Mouse (Mus musculus) thymus, postnatal 0 days (tissue): Measurements from ENCODE around the gene Cpeb3. TPM values are rescaled to one million over a fixed set of nuclear protein-coding genes. Genes with fewer than 3 reads are reported as not detected.
A peak's percentile ranks its signal among the peaks of the same experiment; 100 is the strongest.
"Not testable (repeated sequence)": the region's sequence is repeated elsewhere in the genome, so short reads cannot be mapped to it uniquely, and the experiment has no call there.

Experiments
- DNase-seq: peaks from one replicate; pipeline ENCODE4 v3.0.0-alpha.2; 2015; ENCODE audit warnings: low spot score
- polyA plus RNA-seq: library from polyadenylated mRNA; unstranded; fragments of >200 nt; fragmentation: Nextera tagmentation; extraction: Ambion mirVana; gene quantifications from 2 replicates; pipeline ENCODE4 v1.2.1, GENCODE M21; 2015

Cpeb3 gene
- polyA plus RNA-seq, 1 experiment from 2014 or later: 1.1 TPM

DNA sequence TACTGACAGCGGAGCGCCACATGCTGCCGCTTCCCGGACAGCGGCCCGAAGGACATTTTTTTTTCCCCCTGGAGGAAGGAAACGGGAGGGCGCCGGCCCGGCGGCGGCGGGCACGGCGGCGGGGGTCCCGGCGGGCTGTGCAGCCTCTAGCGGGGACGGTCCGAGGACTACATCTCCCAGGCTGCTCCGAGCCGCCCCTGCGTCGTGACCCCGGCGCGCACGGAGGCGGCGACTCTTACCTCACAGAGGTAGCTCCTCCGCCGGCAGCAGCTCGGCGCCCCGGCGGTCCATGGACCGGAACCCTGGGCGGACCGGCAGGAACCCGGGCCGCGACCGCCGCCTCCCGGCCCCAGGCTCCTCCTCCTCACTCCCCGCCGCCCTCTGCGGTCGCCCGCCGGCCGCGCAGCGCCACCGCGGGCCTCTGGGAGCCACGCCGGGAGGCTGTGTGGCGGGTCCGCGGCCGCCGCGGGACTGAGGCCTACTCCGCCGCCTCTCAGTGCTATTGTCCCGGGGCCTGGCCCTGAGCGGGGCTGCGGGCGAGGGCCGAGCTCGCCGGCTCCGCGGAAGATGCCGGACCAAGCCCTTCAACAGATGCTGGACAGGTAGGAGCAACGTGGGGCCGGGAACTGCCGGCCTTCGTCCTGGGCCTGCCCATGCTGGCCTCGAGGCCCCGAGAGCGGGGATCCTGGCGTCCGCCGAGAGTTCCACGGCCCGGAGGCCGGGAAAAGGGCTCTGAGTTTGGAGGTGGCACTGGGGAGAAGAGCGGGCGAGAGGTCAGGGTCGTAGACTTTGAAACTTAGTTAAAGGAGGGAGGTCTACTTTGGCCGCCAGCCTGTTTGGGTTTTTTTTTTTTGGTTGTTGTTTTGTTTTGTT is 862 bp downstream of the Cpeb3 start, which contains the start of gene March5:
March5 (plus strand) TSS at position 241 of the 873 bp plus-strand sequence.
- peak; percentile 85 for DNase-seq

DNA sequence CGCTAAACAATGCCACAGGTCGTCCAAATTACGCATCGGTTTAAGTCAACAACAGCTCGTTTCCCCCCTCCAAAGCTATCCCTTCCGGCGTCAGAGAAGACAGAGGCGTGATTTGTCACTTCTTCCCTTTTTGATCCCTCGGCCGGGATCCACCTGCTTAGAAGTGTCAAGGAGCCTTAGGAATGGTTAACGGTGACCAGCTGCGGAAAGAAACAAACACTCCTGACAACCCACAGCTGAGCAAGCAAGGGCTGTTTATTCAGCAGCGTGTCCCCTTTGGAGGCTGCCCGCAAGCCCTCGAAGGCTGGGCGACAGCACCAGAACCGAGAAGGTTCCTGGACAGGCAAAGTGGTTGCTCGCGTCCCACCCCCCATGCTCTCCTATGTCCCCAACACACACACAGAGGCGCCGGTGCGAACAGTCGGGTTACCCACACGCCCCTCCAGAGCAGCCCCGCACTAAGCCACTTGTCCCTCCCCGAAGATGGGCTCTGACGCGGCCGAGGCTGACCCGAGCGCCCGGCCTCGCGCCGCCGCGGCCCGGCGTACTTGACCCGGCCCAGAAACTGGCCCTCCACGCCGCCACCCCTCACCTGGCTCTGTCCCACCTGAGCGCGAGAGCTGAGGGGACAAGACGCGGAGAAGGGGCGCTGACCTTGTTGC is 1.6 kb downstream of the Cpeb3 start:
- peak; percentile 29 for DNase-seq

DNA sequence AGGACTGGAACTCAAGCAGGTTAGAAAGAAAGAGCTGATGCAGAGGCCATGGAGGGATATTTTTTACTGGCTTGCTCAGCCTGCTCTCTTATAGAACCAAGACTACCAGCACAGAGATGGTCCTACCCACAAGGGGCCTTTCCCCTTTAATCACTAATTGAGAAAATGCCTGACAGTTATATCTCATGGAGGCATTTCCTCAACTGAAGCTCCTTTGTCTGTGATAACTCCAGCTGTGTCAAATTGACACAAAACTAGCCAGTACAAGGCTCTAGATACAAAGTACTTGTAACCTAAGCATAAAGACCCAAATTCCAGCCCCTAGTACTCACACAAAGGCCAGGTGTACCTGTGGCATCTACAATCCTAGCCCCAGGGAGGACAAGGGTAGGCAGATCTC is 3.2 kb downstream of the Cpeb3 start:
- DNase-seq: not testable (repeated sequence)

DNA sequence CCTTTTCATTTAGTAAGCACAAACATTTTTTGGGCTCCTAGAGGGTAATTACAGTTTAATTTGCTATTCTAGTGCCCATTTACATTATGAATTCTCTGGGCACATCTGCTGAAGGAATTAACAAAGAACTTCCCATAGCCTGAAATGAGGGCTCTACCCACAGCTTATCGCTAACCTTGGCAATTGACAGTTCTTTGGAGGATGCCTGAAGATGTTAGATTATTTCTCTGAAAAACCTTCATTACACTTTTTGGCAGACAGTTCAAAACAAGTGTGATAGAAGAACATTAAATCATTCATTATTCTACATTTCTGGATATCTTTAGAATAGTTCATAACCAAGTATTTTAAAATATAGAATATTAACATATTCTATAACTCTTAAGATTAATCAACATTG is 5.0 kb downstream of the Cpeb3 start:
- DNase-seq: no peak

DNA sequence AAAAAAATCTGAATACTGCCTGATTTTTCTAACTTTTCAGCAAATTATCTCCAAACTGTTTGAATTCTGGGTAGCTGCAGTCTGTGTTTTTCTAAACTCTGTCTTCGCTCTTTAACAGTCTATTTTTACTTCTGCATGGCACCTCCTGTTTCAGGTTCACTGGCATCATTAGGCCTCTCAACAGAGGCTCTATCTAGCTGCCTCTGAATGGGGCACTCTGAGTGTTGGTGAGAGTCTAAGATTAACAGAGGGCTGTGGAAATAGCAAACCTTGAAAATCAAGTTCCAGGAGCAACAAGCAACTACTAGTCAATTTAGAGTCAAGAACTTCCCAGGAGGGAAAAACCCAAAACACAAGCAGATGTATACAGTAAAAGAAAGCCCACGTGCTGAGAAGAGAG is 8.5 kb downstream of the Cpeb3 start:
- DNase-seq: no peak

DNA sequence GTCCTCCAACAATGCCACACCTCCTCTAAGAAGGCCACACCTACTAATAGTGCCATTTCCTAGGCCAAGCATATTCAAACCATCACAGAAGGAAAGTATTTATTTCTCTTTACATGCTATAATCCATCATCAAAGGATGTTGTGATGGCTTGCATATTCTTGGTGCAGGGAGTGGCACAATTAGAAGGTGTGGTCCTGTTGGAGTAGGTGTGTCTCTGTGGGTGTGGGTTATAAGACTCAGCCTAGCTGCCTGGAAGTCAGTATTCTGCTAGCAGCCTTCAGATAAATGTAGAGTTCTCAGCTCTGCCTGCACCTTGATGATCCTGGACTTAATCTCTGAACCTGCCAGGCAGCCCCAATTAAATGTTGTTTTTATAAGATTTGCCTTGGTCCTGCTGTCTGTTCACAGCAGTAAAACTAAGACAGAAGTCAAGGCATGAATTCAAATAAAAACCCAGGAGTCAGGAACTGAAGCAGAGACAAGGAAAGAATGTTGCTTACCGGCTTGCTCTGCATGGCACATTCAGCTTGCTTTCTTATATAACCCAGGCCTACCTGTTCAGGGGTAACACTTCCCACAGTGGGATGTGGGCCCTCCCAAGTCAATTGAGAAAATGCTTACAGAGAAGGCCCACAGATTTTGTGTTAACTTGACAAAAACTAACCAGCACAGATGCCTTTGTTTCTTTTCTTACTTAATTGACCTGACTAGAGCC is 10.1 kb downstream of the Cpeb3 start:
- DNase-seq: no peak

DNA sequence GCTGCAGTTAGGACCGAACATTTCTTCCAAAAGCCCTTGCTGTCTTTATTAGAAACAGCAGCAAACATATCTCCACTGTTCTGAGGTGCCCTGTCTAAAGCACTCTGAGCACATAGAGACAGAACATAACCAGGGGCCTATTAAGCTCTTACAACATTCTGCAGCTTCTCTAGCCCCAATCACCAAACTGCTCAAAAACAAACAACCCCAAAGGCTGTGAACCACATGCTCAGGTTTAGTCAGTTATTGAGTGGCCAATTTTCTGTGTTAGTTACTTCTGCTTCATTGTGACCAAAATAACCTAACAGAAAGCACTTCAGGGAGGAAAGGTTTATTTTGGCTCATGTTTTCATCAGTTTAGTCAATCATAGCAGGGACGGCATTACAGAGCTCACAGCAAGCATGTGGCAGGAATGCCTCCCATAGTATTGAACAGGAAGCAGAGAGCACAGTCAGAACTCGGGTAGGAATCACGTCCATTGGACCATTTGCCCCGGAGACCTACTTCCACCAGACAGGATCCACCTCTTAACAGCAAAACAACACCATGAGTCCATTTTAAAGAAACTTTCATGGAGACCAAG is 15.8 kb downstream of the Cpeb3 start:
- DNase-seq: no peak

DNA sequence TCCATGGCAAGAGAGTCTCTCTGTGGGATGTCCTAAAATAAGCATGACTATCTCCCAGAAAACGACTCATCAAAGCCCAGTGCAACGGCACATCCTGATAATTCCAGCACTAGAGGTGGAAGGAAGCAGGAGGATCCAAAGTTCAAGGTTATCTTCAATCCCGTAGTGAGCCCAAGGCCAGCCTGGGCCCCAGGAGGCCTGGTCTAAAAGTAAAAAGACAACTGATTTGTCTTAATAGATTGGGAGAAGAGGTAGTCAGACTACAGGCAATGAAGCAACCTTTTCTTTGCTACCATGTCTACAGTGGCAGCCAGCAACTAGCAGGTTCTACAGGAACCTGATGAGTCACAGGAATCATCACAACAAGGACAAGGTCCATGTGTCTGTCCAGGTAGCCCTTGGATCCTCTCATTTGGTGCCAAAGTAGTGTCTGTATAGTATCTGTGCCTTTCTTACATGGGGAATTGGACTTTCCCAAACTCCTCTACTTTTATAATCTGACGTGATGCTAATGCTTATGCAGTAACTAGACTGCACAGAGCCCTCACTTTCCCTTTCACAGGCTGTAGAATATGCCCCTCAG is 19.9 kb downstream of the Cpeb3 start:
- no peak for DNase-seq

DNA sequence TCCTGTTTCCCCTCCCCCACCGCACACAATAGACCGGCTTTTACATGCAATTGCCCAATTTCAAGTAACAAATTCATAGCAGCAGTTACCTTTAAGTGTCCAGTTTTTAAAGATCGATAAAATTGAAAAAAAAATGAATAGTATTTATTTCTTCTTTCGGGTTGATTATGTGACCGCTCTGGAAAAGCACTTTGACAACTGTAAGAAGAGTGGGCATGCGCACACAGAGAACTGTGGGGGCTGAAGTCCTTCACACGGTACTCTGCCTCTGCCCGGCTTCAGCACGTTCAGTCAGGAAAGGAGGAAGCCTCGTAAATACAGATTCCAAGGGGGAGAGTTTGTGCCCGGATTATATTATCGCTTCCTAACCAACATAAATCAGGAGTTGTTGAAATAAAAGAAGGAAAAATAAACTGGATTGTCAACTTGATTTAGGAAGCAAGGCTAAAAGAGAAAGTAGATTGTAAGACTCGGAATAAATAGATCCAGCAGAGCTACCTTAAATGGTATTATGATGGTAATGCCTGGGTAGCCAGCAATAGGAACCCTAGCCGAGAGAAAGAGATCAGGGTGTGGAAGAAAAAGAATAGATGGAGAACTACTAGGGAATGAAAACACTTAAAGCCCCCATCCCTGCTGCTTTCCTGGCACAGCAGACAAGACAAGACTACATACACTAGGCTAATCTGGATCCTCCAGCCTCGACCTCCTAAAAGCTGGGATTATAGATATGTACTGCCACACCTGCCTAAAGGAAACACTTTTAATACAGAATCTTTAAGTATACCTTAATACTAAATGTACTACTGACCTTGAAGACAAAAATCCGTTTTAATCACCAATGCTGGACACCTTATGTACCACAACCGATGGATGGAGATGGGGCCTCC is 30.3 kb downstream of the Cpeb3 start:
- peak; percentile 23 for DNase-seq

DNA sequence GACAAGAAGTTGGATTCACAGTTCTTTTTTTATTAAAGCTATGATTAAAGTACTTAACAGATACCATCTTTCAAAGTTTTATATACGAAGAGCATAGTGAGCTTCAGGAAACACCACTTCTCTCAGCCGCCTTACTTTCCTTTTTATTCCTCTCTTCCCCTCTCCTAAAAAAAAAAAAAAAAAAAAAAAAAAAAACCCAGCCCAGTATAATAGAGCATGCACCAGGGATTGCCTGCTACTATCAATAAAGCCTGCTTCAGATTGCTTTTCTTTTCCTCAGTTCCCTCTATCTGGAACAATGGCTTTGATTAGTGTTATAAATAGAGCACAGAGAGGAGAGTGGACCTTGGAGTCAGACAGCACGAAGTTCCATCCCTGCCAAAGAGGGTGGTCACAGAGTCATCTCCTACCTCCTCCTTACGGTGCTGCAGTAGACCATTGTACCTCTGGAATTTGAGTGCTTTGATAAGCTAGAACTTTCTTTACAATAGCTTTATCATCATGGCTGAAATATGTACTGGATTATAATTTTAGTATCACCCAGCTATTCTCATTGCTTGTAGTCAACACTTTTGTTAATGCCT is 31.4 kb downstream of the Cpeb3 start:
- no peak for DNase-seq

DNA sequence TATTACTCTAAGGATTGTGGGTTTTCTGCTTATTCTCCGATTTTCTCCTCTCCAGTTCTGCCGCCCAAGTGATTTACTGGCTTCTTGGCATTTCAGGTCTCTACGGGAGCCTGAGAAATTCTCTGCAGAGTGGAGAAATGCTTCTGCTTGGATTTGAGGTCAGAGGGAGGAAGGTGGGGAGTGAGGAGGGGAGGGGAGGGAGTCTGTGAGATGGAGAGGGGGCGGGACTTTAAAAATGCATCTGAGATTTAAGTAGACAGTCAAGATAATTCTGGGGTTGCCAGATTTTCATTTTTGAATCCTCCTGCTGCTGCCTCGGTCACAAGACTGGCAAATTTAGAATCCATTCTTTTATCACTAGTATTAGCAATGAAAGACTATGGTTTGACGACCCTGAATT is 32.5 kb downstream of the Cpeb3 start:
- no peak for DNase-seq

DNA sequence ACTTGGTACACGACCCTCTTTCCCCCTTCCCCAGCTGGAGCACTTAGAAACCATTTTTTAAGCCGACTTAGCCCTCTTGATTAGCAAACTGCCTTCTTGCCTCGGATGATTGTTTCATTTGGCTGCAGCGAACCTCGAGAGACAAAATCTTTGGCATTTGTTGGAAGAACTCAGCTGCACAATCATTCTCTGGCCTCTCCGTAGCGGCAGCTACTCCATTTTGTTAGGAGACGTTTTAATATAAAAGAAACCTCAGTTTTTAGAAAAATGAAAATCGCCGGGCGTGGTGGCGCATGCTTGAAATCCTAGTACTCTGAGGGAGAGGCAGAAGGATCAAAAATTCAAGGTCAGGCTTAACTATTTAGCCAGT is 33.0 kb downstream of the Cpeb3 start:
- DNase-seq: no peak

DNA sequence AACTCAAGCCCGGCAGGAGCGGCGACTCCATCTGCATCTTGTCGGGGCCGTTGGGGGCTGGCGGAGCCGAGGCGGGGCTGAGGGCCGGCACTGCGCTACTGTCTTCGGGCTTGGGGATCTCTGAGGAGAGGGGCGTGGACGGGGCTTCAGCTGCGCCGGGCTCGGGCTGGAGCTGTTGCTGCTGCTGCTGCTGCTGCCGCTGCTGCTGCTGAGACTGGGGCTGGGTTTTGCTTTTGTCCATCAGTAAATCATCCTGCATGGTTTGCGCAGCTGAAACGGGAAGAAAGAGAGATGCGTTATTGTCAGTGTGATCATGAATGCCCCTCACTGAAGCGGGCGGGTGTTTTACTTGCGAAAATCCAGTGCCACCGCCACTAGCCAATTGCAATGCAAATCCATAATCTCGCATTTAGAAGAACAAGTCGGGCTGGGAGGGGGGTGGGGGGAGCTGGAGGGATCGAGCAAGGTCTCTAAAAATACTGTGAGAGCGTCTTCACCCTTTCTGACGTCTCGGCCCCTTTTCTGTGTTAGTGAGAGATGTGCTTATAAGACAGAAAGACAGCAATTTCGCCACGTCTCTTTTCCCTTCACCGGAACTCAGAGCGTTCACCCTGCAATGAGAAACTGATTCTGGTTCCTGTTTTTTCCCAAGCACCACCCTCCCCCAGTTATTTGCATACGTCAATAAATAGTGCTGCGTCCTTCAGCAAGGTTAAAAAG is 33.5 kb downstream of the Cpeb3 start:
- DNase-seq: peak; percentile 15

DNA sequence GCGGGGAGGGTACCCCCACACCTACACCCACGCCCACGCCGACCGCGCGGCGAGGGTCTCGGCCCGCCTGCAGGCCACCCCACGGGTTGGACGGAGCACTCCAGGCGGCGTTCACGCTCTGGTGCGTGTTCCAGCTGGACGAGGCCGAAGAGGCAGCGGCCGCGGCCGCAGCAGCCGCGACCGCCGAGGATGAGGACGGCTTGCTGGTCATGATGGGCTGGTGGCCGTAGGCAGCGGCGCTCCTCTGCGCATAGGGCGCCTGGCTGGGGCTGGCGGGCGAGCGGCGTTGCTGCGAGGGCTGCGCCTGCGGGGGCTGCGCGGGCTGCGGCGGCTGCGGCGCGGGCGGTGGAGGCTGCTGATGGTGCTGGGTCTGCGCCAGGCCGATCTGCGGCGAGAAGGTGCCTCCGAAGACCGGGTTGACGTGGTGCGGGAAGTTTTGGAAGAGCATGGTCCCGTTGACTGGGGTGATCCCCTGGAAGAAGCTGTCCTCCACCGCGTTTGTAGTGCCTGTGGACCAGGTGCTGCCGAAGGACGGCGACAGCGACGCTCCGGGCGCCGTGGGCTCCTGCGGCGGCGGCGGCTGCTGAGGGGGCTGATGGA is 34.2 kb downstream of the Cpeb3 start:
- DNase-seq: no peak

DNA sequence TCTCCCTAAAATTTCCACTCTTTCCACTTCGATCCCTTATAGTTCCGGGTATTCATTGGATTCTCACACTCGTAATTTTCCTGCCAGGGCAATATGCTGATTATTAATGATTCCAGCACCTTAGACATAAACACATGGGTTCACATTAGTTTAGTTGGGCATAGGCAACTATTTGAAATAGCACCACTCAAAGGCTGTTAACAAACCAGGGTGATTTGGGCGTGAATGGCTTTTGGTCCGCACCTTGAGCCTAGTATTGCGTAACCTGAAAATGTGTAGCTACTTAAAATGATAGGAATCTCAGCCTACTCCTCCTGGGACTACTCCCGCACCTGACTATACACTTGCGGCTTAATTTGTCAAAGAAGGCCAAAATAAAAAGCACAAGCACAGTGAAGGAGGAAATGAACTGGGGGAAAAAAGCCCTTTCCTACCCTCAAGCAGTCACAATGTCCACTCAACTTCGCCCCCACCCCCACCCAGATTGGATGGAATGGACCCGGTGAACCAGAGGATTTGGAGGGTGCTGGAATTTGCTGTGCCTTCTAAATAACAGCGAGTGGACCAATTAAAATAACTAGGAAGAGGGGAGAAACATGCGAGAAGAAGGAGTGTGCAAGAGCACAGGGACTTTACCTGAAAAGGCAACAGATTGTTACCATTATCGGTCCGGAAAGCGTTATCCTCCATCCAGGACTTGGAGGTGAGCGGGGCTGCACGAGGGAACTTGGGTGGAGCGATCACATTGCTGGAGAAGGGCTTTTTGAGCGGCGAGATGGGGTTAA is 34.9 kb downstream of the Cpeb3 start:
- no peak for DNase-seq

DNA sequence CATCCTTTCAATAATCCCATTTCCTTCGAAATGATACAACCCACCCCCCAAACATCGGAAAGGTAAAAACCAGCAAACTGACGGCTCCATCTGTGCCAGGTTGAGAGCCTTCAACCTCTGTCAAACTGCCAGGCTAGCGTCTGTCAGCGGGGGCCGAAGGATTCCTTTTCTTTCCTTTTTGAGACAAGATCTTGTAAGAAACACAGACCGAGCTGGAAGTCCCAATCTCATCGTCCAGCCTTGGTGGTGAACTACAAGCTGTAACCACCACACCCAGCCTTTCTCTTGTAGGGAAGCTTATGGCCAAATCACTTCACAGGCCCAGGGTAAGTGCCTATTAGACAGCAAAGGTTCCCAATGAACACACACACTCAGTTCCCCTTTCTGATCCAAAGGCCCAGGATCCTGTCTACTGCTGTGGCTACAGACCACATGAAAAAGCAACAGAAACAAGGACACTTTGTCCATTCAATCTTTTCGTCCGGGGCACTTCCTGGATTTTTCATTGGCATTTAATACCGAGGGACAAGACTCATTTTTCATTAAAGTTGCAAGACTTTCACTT is 35.8 kb downstream of the Cpeb3 start:
- no peak for DNase-seq

DNA sequence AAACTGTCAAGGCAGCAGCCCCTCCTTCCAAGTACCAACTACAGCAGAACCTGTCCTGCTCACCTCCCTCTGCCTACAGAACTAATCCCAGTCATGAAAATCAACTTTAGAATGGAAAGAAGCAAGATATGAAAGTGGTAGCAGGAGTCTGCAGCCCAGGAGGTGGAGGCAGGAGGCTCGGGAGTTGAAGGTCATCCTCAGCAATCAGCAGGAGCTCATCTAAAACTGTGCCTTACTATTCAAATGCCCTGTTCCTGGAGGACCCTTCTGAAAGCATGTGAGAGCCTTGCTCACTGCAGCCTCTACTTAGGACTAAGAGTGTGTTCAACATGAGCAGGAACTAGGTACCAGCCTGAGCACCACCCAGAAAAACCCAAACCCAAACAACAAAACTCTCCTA is 36.3 kb downstream of the Cpeb3 start:
- DNase-seq: no peak
